Mouse (Mus musculus) midbrain, embryonic 13.5 days (tissue): Measurements from ENCODE around the gene Tymp. TPM values are rescaled to one million over a fixed set of nuclear protein-coding genes. Genes with fewer than 3 reads are reported as not detected.

ENCODE experiments used
- polyA plus RNA-seq: library from polyadenylated mRNA; unstranded; fragments of >200 nt; fragmentation: Nextera tagmentation; extraction: Ambion mirVana; gene quantifications from 2 replicates; pipeline ENCODE4 v1.2.1, GENCODE M21; 2015

Gene Tymp
- polyA plus RNA-seq, 1 experiment from 2014 or later, result 2.4 TPM

Other genes with a start within 250 kb of the Tymp start
- 25.0 and 26.0 TPM in 2 replicates for gene Hdac10, start 248.3 kb downstream of the Tymp start, polyA plus RNA-seq
- 8.2 TPM in 2 replicates for gene Mapk12, start 236.3 kb downstream of the Tymp start, polyA plus RNA-seq
- gene Mapk11, start 227.4 kb downstream of the Tymp start, polyA plus RNA-seq, result 39.8 and 44.2 TPM in 2 replicates
- 102 and 115 TPM in 2 replicates for gene Plxnb2, start 196.3 kb downstream of the Tymp start, polyA plus RNA-seq
- gene Dennd6b, start 180.5 kb downstream of the Tymp start, polyA plus RNA-seq, result 84.0 and 85.3 TPM in 2 replicates
- 75.7 and 86.6 TPM in 2 replicates for gene Ppp6r2, start 165.5 kb downstream of the Tymp start, polyA plus RNA-seq
- 80.6 and 88.7 TPM in 2 replicates for gene Sbf1, start 61.7 kb downstream of the Tymp start, polyA plus RNA-seq
- gene Adm2, start 54.3 kb downstream of the Tymp start, polyA plus RNA-seq, result not detected in 2 replicates
- not detected in 2 replicates for gene Miox, start 42.6 kb downstream of the Tymp start, polyA plus RNA-seq
- 32.1 and 36.4 TPM in 2 replicates for gene Lmf2, start 21.4 kb downstream of the Tymp start, polyA plus RNA-seq
- gene Ncaph2, start 21.3 kb downstream of the Tymp start, polyA plus RNA-seq, result 121 and 130 TPM in 2 replicates
- gene Sco2, start 3.2 kb downstream of the Tymp start, polyA plus RNA-seq, result 7.3 and 9.4 TPM in 2 replicates
- gene Odf3b, start 2.2 kb upstream of the Tymp start, polyA plus RNA-seq, result 1.3 TPM in 2 replicates
- not detected in 2 replicates for gene Klhdc7b, start 7.9 kb upstream of the Tymp start, polyA plus RNA-seq
- gene Syce3, start 33.5 kb upstream of the Tymp start, polyA plus RNA-seq, result not detected in 2 replicates
- 0.94 and 1.3 TPM in 2 replicates for gene Cpt1b, start 48.8 kb upstream of the Tymp start, polyA plus RNA-seq
- 6.6 and 6.9 TPM in 2 replicates for gene C730034F03Rik, start 52.5 kb upstream of the Tymp start, polyA plus RNA-seq
- not detected in 2 replicates for gene Gm44502, start 52.7 kb upstream of the Tymp start, polyA plus RNA-seq
- gene Chkb, start 52.9 kb upstream of the Tymp start, polyA plus RNA-seq, result 79.7 and 81.4 TPM in 2 replicates
- gene Mapk8ip2, start 76.9 kb upstream of the Tymp start, polyA plus RNA-seq, result 72.9 and 75.9 TPM in 2 replicates
- gene Arsa, start 100.4 kb upstream of the Tymp start, polyA plus RNA-seq, result 16.7 and 17.6 TPM in 2 replicates
- 13.3 and 14.8 TPM in 2 replicates for gene Shank3, start 122.6 kb upstream of the Tymp start, polyA plus RNA-seq
- gene Acr, start 191.3 kb upstream of the Tymp start, polyA plus RNA-seq, result 2.5 and 2.6 TPM in 2 replicates
- 70.8 and 80.3 TPM in 2 replicates for gene Rabl2, start 214.9 kb upstream of the Tymp start, polyA plus RNA-seq